Mouse (Mus musculus) liver, adult 2 months (tissue): Measurements from ENCODE around the gene Epb41l4b. TPM values are rescaled to one million over a fixed set of nuclear protein-coding genes. Genes with fewer than 3 reads are reported as not detected.

ENCODE experiments used
- DNase-seq: peaks from one replicate; pipeline ENCODE4 v3.0.0-alpha.2; 2011; ENCODE audit warnings: low read depth, low spot score; ENCODE audit errors: extremely low read depth
- H3K27ac ChIP-seq: fragments of 200-500 bp; replicated peaks from 2 replicates; pipeline ENCODE4 v1.5.1; 2012; ENCODE audit warnings: low read depth, mild to moderate bottlenecking, control low read depth, inconsistent platforms, low read length; ENCODE audit not compliant: insufficient read depth
- H3K27me3 ChIP-seq: fragments of 200-500 bp; 2 replicates; pipeline ENCODE4 v1.6.1; 2012; ENCODE audit warnings: mild to moderate bottlenecking, moderate library complexity, low read length, inconsistent platforms; ENCODE audit not compliant: control insufficient read depth, insufficient read depth
- H3K36me3 ChIP-seq: fragments of 200-500 bp; 2 replicates; pipeline ENCODE4 v1.6.1; 2012; ENCODE audit warnings: low read length, inconsistent platforms; ENCODE audit not compliant: control insufficient read depth, insufficient read depth
- H3K4me1 ChIP-seq: fragments of 200-500 bp; 2 replicates; pipeline ENCODE4 v1.6.1; 2011; ENCODE audit warnings: low read length; ENCODE audit not compliant: control insufficient read depth, insufficient read depth
- H3K4me3 ChIP-seq: fragments of 200-500 bp; 2 replicates; pipeline ENCODE4 v1.5.1; 2011; ENCODE audit warnings: low read depth, mild to moderate bottlenecking, control low read depth, low read length, moderate library complexity; ENCODE audit not compliant: insufficient read depth
- H3K79me2 ChIP-seq: fragments of 200-500 bp; 2 replicates; pipeline ENCODE4 v1.6.1; 2012; ENCODE audit warnings: inconsistent platforms, mild to moderate bottlenecking, low read length, moderate library complexity; ENCODE audit not compliant: control insufficient read depth, insufficient read depth
- H3K9ac ChIP-seq: fragments of 200-500 bp; 2 replicates; pipeline ENCODE4 v1.6.1; 2012; ENCODE audit warnings: low read depth, mild to moderate bottlenecking, control low read depth, inconsistent platforms, low read length
- CTCF ChIP-seq: fragments of 200-500 bp; IDR thresholded peaks from 2 replicates; pipeline ENCODE4 v1.5.1; 2011; ENCODE audit warnings: low read depth, low read length, control low read depth
- POLR2A ChIP-seq: fragments of 200-500 bp; IDR thresholded peaks from 2 replicates; pipeline ENCODE4 v1.6.1; 2011; ENCODE audit warnings: low read length, control low read depth; ENCODE audit not compliant: insufficient read depth; ENCODE audit errors: extremely low read depth
- WGBS: fragments of 180-500 bp; shearing (Covaris S2); methylation state at CpG from one replicate; pipeline ENCODE4 v1.1.7; 2018; 5-methylcytosine and 5-hydroxymethylcytosine counted together
- polyA plus RNA-seq: library from polyadenylated mRNA; depleted of rRNA; stranded (reverse); fragments of >200 nt; gene quantifications from 2 replicates; pipeline ENCODE4 v1.2.3, GENCODE M21; 2012
- total RNA-seq: library from RNA; depleted of rRNA; stranded (reverse); fragments of >200 nt; gene quantifications from 2 replicates; pipeline ENCODE4 v1.2.3, GENCODE M21; 2014

The Epb41l4b gene
- total and polyA plus RNA-seq, 2 experiments = 33.9 to 44.7 TPM

DNA sequence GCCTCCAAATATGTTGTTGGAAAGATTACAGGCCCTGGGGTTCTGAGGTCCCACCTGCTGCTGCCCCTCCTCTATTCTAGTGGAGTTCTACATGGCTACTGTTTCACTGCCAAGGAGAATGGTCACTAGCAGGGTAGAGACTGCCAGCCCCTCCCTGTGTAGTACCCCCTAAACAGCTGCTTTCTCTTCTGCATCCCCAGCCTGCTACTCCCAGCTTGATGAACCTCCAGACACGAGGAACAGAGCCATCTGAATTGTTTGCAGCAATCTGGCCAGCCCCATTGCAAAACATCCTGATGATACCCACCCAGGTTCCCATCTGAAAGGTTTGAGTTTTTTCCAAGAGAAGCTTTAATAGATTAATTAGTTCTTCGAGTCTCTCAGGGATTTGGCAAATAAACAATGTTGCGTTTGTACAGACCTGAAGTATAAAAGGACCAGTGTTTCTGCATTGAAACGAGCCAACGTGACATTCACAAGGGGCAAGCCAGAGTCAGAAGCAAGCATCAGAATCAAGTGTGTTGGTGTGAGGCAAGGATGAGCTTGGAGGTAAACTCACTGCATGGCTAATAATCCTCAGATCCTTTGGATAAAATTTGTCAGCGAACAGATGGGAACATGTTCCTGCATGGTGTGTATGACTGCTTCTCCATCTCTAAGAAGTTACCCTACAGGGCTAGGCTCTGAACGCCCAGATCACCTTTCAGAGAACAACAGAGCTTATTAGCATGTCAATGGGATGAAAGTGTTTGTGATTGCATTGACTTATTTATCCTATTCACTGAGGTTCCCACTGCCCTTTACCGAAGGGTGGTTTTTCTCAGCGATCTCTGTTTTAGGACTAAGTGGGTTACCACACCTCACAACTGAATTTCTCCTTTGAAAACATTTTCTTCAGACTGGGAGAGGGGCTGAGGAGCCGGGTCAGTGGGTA lies 19.8 kb upstream of the Epb41l4b start:
- H3K4me3 ChIP-seq = no peak overlapping the region
- no peak for TF ChIP-seq CTCF
- no peak for TF ChIP-seq POLR2A
- no peaks in the 10 kb centered on the region for H3K27me3 ChIP-seq
- no peaks in the 10 kb centered on the region for H3K79me2 ChIP-seq
- no peak for DNase-seq
- no peak overlapping the region for H3K27ac ChIP-seq
- WGBS = 63% methylated on average over 10 of the region's 10 CpGs
- peaks cover 6% of the 10 kb centered on the region; the same call in 1 of the 2 replicates for H3K4me1 ChIP-seq
- no peaks in the 10 kb centered on the region for H3K36me3 ChIP-seq
- no peak overlapping the region for H3K9ac ChIP-seq

DNA sequence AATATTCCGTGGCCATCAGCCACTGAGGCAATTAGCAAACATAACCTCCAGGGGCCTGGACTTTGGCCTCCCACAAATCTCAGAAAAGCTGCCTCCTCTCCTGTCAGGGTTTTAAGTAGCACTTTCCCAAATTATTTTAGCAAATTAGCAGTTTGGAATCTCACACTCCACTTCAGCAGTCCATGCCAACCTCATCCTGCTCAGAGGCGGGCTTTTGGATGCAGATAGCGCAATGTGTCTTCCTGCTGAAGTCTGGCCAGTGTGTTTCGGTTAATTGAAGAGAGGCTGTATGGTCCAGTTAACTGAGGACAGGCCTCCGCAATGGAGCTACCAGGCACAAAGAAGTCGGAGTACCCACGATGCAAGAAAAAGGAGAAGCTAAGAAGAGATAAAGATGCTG lies 17.3 kb upstream of the Epb41l4b start:
- no peak for TF ChIP-seq CTCF
- TF ChIP-seq POLR2A = no peak
- 25% methylated on average over 7 of the region's 7 CpGs for WGBS
- Histone ChIP-seq H3K4me3 (no peak overlapping the region), H3K9ac (no peak overlapping the region), H3K36me3 (no peaks in the 10 kb centered on the region), H3K4me1 (peaks cover 6% of the 10 kb centered on the region; the same call in 1 of the 2 replicates), H3K27ac (peak overlapping the region; percentile 63), H3K27me3 (no peaks in the 10 kb centered on the region), H3K79me2 (no peaks in the 10 kb centered on the region)
- DNase-seq = peak; percentile 77

DNA sequence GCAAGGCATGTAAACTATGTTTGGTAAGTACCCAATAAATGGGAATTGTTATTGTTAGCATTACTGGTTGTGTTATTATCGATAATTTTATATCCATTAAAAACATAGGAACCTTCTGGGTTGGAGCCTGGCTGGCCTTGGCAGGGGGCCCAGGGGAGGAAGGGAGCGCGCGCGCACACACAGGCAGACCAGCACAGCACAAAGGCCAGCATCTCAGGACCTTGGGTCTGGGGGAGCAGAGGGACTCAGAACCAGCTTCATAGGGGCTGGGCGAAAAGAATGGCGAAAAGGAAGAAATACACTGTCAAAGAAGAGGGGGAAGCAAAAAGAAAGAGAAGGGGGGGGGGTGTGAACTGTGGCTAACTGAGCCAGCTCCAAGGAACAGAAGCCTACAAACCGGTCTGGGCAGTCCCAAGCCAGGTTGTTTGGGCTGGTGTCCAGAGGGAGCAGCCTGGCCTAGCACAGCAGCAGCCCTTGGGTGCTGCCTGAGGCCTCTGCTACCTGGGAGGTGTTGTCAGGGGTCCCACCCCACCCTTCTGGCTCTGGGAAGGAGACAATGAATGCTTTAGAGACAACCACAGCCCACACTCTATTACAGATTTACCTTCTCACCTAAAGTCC lies 13.4 kb upstream of the Epb41l4b start:
- Histone ChIP-seq H3K79me2 (no peaks in the 10 kb centered on the region), H3K27ac (no peak overlapping the region), H3K4me1 (peaks cover 6% of the 10 kb centered on the region; the same call in 1 of the 2 replicates), H3K9ac (no peak overlapping the region), H3K36me3 (no peaks in the 10 kb centered on the region), H3K27me3 (no peaks in the 10 kb centered on the region), H3K4me3 (no peak overlapping the region)
- no peak for TF ChIP-seq CTCF
- TF ChIP-seq POLR2A = no peak
- no peak for DNase-seq
- WGBS = 89% methylated on average over 8 of the region's 8 CpGs

DNA sequence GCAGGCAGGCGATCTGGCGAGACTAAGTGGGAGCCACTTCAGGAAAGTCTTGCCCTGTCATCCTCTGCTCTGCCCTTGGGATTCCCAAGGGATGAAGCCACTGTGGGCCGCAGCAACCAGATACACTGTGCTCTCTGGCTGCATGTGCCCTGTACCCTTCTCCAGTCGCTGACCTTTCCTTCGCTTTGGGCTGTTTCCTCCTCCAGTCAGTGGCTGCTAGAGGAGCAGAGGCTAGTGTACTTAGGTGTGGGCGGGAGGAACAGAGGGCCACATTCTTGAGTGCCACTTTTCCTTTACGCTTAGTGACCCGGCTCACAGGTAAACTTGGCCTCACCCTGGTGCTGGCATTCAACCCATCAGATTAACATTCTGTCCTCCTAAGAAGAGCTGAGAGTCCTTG lies 10.6 kb upstream of the Epb41l4b start:
- Histone ChIP-seq H3K4me3 (no peak overlapping the region), H3K9ac (no peak overlapping the region), H3K79me2 (no peaks in the 10 kb centered on the region), H3K36me3 (no peaks in the 10 kb centered on the region), H3K27me3 (no peaks in the 10 kb centered on the region), H3K27ac (no peak overlapping the region), H3K4me1 (no peaks in the 10 kb centered on the region)
- DNase-seq = no peak
- no peak for TF ChIP-seq POLR2A
- no peak for TF ChIP-seq CTCF
- WGBS = 76% methylated on average over 8 of the region's 8 CpGs

DNA sequence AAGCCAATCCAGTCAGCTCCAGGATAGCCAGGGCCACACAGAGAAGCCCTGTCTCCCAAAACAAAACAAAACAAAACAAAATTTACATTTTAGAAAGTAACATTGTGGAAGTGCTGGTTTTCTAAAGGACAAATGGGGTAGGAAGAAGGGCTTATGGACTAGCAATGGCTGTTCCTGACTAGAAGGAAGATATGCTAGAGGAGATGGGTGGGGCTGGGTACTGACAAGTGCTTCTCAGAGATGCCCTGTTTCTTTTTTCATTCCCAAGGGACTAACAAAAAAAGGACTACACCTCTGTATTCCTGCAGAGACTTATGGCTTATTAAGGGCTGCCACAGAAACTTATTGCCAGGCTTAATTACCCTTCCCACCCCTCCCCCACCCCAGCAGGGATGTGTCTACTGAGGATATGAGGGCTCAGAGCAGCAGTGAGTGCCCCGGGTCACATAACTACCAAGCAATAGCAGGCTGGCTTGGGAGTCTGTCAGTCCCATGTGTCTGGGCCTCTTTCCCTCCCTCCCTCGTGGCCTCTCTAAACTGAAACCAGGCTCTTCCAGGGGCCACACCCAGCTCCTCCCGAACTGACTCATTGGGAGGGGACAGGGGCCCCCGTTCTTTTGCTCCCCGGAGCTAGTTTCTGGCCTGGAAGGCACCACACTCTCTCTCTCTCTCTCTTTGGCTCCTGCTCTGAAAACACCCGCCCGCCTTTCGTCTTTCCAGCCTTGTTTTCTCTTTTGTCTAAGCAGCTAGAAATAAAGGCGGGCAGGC lies 10.0 kb upstream of the Epb41l4b start:
- no peaks in the 10 kb centered on the region for H3K79me2 ChIP-seq
- DNase-seq = no peak
- 47% methylated on average over 9 of the region's 9 CpGs for WGBS
- H3K27me3 ChIP-seq = no peaks in the 10 kb centered on the region
- no peak overlapping the region for H3K27ac ChIP-seq
- H3K9ac ChIP-seq = no peak overlapping the region
- TF ChIP-seq POLR2A = no peak
- no peak for TF ChIP-seq CTCF
- H3K4me1 ChIP-seq = no peaks in the 10 kb centered on the region
- no peak overlapping the region for H3K4me3 ChIP-seq
- no peaks in the 10 kb centered on the region for H3K36me3 ChIP-seq
